Comparison of ENCODE assay signal across 18 mouse cellular contexts in genomic region chr11:85383975-85384821, GRCm38 (mm10). TPM values are rescaled to one million over a fixed set of nuclear protein-coding genes. Genes with fewer than 3 reads are reported as not detected.
DNase-seq lines count a peak whose midpoint lies in the region; ATAC-seq and TF ChIP-seq lines count a peak whose summit lies in the region.
"Had no signal": no experiment of that assay in that cellular context is flagged by ENCODE, and none has a peak within 500 bp of the region (broad histone marks: within the 10 kb centered on the region; RNA-seq: fewer than 3 reads in every experiment).

No protein-coding gene starts in this region.

- H3K4me3 ChIP-seq in forebrain, embryonic 12.5 days (replicated peaks) = no peak overlapping the region
- H3K4me3 ChIP-seq in forebrain, embryonic 11.5 days (ENCODE audit: low read depth, low read length) = no peak overlapping the region
- H3K4me3 ChIP-seq in lung, postnatal 0 days (ENCODE audit: low read depth, low read length) = no peak overlapping the region
- H3K4me3 ChIP-seq: forebrain, embryonic 15.5 days; limb, embryonic 10.5 days had no signal

- no peak for ATAC-seq in forebrain, embryonic 12.5 days (ENCODE audit: low FRiP score)
- no peak for ATAC-seq in forebrain, embryonic 11.5 days (replicated peaks; ENCODE audit: low FRiP score)
- ATAC-seq in lung, postnatal 0 days = peak; percentile 67
- ATAC-seq: forebrain, embryonic 15.5 days; liver, postnatal 0 days; midbrain, embryonic 16.5 days had no signal

- DNase-seq in forebrain, embryonic 11.5 days (ENCODE audit: low spot score) = no peak
- DNase-seq in lung, postnatal 0 days (ENCODE audit: low spot score) = peak; percentile 29
- DNase-seq in lung, postnatal 36 days = no peak
- DNase-seq in lung, postnatal 14 days = peak; percentile 42
- no peak for DNase-seq in urinary bladder, postnatal 10 days (ENCODE audit: low spot score)
- DNase-seq in cerebellum, postnatal 25 days = no peak
- DNase-seq: adrenal gland, adult 8-10 months; cerebellum, postnatal 10 days; embryo, embryonic 11 days; gastrocnemius, postnatal 25 days; kidney, postnatal 36 days; liver, postnatal 0 days; thymus, postnatal 14 days had no signal

- no peaks in the 10 kb centered on the region; the same call in 1 of the 2 replicates for H3K4me1 ChIP-seq in forebrain, embryonic 12.5 days
- H3K4me1 ChIP-seq in forebrain, embryonic 11.5 days (replicated peaks; ENCODE audit: control insufficient read depth, insufficient read depth, low read length) = no peaks in the 10 kb centered on the region
- H3K4me1 ChIP-seq in lung, postnatal 0 days (ENCODE audit: insufficient read depth, low read depth, low read length) = no peaks in the 10 kb centered on the region
- H3K4me1 ChIP-seq: forebrain, embryonic 15.5 days had no signal

- no peak for TF ChIP-seq EP300 in lung, postnatal 0 days (IDR thresholded peaks at IDR 0.05)

- H3K9ac ChIP-seq in forebrain, embryonic 12.5 days = no peak overlapping the region
- no peak overlapping the region for H3K9ac ChIP-seq in forebrain, embryonic 11.5 days (ENCODE audit: low read length)
- no peak overlapping the region for H3K9ac ChIP-seq in lung, postnatal 0 days (replicated peaks; ENCODE audit: low read depth)
- H3K9ac ChIP-seq: forebrain, embryonic 15.5 days; hindbrain, embryonic 14.5 days; liver, postnatal 0 days had no signal

- WGBS in forebrain, embryonic 12.5 days = 87% methylated on average over 7 of the region's 7 CpGs
- WGBS in forebrain, embryonic 11.5 days = 88% methylated on average over 7 of the region's 7 CpGs
- 53% methylated on average over 7 of the region's 7 CpGs for WGBS in lung, postnatal 0 days

- H3K27me3 ChIP-seq in forebrain, embryonic 12.5 days = no peaks in the 10 kb centered on the region
- H3K27me3 ChIP-seq in forebrain, embryonic 11.5 days (ENCODE audit: control insufficient read depth, insufficient read depth, low read length) = no peaks in the 10 kb centered on the region
- no peaks in the 10 kb centered on the region for H3K27me3 ChIP-seq in lung, postnatal 0 days (replicated peaks; ENCODE audit: insufficient read depth, low read length)
- H3K27me3 ChIP-seq: forebrain, embryonic 15.5 days had no signal

- no peak overlapping the region for H3K4me2 ChIP-seq in forebrain, embryonic 12.5 days
- no peak overlapping the region for H3K4me2 ChIP-seq in forebrain, embryonic 11.5 days (ENCODE audit: low read depth, low read length, severe bottlenecking)
- H3K4me2 ChIP-seq in lung, postnatal 0 days (replicated peaks; ENCODE audit: low read depth, low read length) = no peak overlapping the region
- H3K4me2 ChIP-seq: forebrain, embryonic 15.5 days; hindbrain, embryonic 14.5 days had no signal

- no peaks in the 10 kb centered on the region for H3K36me3 ChIP-seq in forebrain, embryonic 12.5 days (replicated peaks)
- H3K36me3 ChIP-seq in forebrain, embryonic 11.5 days (ENCODE audit: control insufficient read depth, insufficient read depth, low read length) = no peaks in the 10 kb centered on the region
- H3K36me3 ChIP-seq in lung, postnatal 0 days (ENCODE audit: insufficient read depth, low read length) = no peaks in the 10 kb centered on the region
- H3K36me3 ChIP-seq: forebrain, embryonic 15.5 days; limb, embryonic 10.5 days had no signal

- H3K9me3 ChIP-seq in forebrain, embryonic 12.5 days = no peaks in the 10 kb centered on the region
- no peaks in the 10 kb centered on the region for H3K9me3 ChIP-seq in forebrain, embryonic 11.5 days (ENCODE audit: control insufficient read depth, low read length)
- no peaks in the 10 kb centered on the region for H3K9me3 ChIP-seq in lung, postnatal 0 days (ENCODE audit: low read length)
- H3K9me3 ChIP-seq: forebrain, embryonic 15.5 days; limb, embryonic 10.5 days had no signal

- H3K27ac ChIP-seq in forebrain, embryonic 12.5 days = peak overlapping the region; percentile 3; the same call in 1 of the 2 replicates
- H3K27ac ChIP-seq in forebrain, embryonic 11.5 days (ENCODE audit: low read depth, low read length) = no peak overlapping the region
- peak overlapping the region; percentile 47; the same call in 1 of the 2 replicates for H3K27ac ChIP-seq in lung, postnatal 0 days (ENCODE audit: low read length)
- H3K27ac ChIP-seq: forebrain, embryonic 15.5 days; hindbrain, embryonic 14.5 days; limb, embryonic 10.5 days had no signal

- TF ChIP-seq CTCF in lung, postnatal 0 days (IDR thresholded peaks at IDR 0.05) = no peak

RNA-seq across cellular contexts. Expression of gene Bcas3, which starts 31.2 kb away (rescaled TPM):
- 19.1 and 20.4 TPM in 2 replicates for polyA plus RNA-seq in forebrain, embryonic 12.5 days (2016; fragmentation: Nextera tagmentation; extraction: Ambion mirVana)
- 17.3 and 17.9 TPM in 2 replicates for polyA plus RNA-seq in forebrain, embryonic 11.5 days (2014; fragmentation: Nextera tagmentation; extraction: Ambion mirVana)
- 26.0 and 31.0 TPM in 2 replicates for polyA plus RNA-seq in lung, postnatal 0 days (2015; fragmentation: Nextera tagmentation; extraction: Ambion mirVana)

Comparison
In these comparisons a context has a peak if more than half of its experiments do, and no peak if none do; other contexts are left out.
1. DNase-seq: peak in lung, postnatal 0 days (single experiment) and lung, postnatal 14 days (single experiment); none in forebrain, embryonic 11.5 days (single experiment), lung, postnatal 36 days (single experiment), urinary bladder, postnatal 10 days (single experiment) and cerebellum, postnatal 25 days (0 of 2).